Mouse (Mus musculus) right cerebral cortex, postnatal 14 days (tissue): ENCODE results near the gene Mbd6.
A peak's percentile ranks its signal among the peaks of the same experiment; 100 is the strongest.
"Not testable (repeated sequence)": the region's sequence is repeated elsewhere in the genome, so short reads cannot be mapped to it uniquely, and the experiment has no call there.

Experiments
- DNase-seq: peaks from one replicate; pipeline ENCODE4 v3.0.0; 2022

Mbd6 gene

GRCm38 (mm10) chr10:127312356-127312676 lies 23.5 kb upstream of the Mbd6 start:
- peak; percentile 69 for DNase-seq

GRCm38 (mm10) chr10:127311476-127312355 lies 22.9 kb upstream of the Mbd6 start, which contains the start of gene Mars:
Gene Mars, minus strand, starts transcription at chr10:127311786.
- DNase-seq, result peak; percentile 90

GRCm38 (mm10) chr10:127310523-127311475 lies 22.0 kb upstream of the Mbd6 start:
- DNase-seq, result no peak

GRCm38 (mm10) chr10:127309167-127309566 lies 20.3 kb upstream of the Mbd6 start:
- not testable (repeated sequence) for DNase-seq

- DNase-seq, result no peak
These were observed 14.3 kb upstream of the Mbd6 start for GRCm38 (mm10) chr10:127303136-127303535.

- no peak for DNase-seq
These were observed 11.5 kb upstream of the Mbd6 start for GRCm38 (mm10) chr10:127300361-127300760.

- DNase-seq, result no peak
These were observed 8.4 kb upstream of the Mbd6 start for GRCm38 (mm10) chr10:127297015-127297871.

GRCm38 (mm10) chr10:127295986-127296794 lies 7.4 kb upstream of the Mbd6 start:
- no peak for DNase-seq

GRCm38 (mm10) chr10:127294895-127295510 lies 6.2 kb upstream of the Mbd6 start:
- no peak for DNase-seq

GRCm38 (mm10) chr10:127293590-127294113 lies 4.8 kb upstream of the Mbd6 start:
- DNase-seq, result no peak

GRCm38 (mm10) chr10:127292987-127293538 lies 4.2 kb upstream of the Mbd6 start:
- DNase-seq, result no peak

GRCm38 (mm10) chr10:127291881-127292638 lies 3.2 kb upstream of the Mbd6 start:
- DNase-seq, result no peak

GRCm38 (mm10) chr10:127290930-127291880 lies 2.4 kb upstream of the Mbd6 start:
- no peak for DNase-seq

- peak; percentile 100 for DNase-seq
These were observed 1.6 kb upstream of the Mbd6 start for GRCm38 (mm10) chr10:127290307-127290929.

- DNase-seq, result no peak
These were observed 864 bp upstream of the Mbd6 start for GRCm38 (mm10) chr10:127289573-127290191.

GRCm38 (mm10) chr10:127288328-127288799 lies 454 bp downstream of the Mbd6 start:
- peak; percentile 45 for DNase-seq

- DNase-seq, result no peak
These were observed 903 bp downstream of the Mbd6 start for GRCm38 (mm10) chr10:127287936-127288293.
